Mouse (Mus musculus) cerebellum, postnatal 10 days (tissue): ENCODE results near the gene Trp53i13.

Experiments used
- DNase-seq, 2 experiments: peaks; one replicate each; pipeline ENCODE4 v3.0.0; 2021; ENCODE audit warnings: mixed read lengths in 2 of 2

The Trp53i13 gene

DNA sequence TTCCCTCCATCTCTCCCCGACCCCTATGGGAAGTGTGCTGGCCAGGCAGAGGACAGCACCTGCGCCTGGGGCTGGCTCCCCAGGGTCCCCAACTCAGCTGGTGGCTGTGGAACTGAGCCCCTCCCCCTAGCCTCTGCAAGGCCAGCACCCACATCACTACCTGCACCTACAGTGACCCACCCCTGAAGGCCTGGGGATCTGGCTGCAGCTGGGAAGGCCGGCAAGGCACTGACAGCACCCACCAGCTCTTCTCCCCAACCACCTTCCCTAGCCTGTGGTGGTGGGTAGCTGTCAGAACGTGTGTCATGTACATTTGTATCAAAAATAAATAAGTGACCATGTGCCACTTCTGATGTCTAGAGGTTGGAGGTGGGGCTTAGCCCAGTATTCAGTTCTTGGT is 8.4 kb downstream of the Trp53i13 start:
- DNase-seq = peak; percentile 24 to 32

DNA sequence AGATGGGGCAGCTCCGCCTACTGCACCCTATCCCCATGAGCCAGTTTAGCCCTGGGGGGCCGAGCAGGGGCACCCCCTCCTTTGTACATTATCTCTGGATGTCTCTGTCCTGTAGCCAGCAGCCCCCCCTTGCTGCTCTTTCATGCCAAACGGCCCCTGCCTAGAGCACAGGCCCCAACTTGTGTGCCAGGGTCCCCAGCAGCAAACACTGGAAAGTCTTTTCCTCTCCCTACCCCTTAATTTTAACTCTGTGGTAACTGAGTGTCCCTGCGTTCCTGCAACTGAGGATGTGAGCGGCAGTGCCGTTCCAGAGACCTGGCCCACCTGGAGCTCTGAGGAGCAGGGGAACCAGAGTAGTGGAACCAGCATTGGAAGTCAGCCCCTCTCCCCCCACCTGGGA is 8.8 kb downstream of the Trp53i13 start:
- DNase-seq = peak in 1 of 2 experiments; percentile 16

DNA sequence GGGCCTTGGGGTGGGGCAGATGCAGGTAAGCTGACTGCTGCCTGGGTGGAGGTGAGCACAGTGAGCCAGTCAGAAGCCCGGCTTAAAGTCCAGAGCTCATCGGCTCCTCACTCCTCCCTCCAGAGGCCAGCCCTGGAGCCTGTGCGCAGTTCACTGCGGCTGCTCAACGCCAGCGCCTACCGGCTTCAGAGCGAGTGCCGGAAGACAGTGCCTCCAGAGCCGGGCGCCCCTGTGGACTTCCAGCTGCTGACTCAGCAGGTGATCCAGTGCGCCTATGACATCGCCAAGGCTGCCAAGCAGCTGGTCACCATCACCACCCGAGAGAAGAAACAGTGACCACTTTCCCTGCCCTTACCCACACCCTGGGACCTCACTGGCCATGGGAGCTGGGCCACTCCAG is 9.5 kb downstream of the Trp53i13 start:
- DNase-seq = no peak

DNA sequence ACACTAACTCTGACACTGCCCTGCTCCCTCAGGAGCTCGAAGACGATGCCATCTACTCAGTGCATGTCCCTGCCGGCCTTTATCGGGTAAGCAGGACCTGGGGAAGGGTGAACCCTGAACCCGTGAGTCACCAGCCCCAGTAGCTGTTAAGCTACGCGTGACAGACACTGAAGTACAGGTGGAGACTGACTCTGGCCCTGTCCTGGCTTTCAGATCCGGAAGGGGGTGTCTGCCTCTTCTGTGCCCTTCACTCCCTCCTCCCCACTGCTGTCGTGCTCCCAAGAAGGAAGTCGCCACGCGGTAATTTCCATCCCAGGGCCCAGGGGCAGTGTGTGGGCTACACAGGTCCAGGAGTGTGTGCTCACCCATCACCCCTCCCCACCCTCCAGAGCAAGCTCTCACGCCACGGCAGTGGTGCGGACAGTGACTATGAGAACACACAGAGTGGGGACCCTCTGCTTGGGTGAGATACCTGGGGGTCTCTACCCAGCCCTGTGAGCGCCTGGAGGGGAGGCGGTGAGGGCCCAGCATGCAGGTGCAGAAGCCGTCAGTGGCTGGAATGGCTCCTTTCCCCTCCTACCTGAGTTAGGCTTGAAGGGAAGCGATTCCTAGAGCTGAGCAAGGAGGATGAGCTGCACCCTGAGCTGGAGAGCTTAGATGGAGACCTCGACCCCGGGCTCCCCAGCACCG is 10.3 kb downstream of the Trp53i13 start:
- no peak for DNase-seq

DNA sequence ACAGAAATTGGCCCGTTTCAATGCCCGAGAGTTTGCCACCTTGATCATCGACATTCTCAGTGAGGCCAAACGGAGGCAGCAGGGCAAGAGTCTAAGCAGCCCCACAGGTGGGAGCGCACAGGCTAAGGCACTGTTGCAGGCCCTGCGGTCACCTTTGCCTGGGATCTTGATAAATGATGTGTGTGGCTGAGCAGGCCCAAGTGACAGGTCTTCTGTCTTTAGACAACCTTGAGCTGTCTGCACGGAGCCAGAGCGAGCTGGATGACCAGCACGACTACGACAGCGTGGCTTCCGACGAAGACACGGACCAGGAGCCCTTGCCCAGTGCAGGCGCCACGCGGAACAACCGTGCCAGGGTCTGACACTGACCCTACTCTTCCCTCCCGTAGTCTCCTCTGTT is 11.4 kb downstream of the Trp53i13 start:
- DNase-seq = no peak

DNA sequence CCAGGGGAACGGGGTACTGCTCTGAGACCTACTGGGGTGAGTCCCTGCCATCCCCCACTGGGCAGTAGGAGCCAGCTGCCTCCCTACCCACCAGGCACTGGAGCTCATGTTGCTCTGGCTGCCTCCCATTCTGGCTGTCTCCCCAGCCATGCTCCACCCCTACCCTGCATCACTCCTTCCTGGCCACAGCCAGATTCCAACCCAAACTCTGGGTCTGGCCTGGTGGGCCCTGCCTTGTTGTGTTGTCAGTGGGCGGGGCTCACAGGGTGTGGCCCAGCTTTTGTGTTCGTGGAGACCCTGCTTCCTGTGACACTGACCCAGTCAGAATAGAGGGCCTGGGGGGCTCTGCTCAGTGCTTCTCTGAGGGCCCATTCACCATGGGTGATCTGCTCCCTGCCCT is 12.3 kb downstream of the Trp53i13 start:
- peak in 1 of 2 experiments; percentile 20 for DNase-seq

DNA sequence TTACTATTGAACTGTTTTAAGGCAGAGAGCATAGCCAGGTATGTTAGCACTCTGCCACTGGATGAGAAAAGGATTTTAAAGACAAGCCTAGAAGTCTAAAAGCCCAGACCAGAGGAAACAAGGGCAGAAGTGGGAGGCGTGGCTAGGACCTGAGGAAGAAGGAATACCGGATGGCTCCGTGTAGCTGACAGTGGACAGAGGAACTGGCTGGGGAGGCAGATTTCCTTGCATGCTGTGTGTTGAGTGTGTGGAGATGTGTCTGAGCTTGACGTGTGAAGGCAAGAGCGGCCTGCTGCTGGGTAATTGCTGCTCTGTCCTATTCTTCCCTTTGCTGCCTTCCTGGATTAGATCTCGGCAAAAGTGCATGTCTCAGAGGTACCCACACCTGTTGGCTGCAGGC is 13.3 kb downstream of the Trp53i13 start:
- no peak for DNase-seq

DNA sequence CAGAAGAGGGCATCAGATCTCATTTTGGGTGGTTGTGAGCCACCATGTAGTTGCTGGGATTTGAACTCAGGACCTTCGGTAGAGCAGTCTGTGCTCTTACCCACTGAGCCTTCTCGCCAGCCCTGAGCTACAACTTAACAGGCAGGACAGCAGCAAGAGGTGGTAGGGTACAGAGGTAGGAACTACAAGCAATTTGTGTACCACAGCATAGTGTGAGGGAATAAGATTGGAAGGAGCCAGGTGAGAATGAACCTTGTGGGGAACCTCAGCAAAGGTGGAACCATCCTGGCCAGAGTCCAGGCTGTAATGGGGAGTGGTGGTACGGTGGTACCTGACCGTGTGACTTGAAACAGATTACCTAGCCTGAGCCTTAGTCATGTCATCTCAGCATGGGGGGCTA is 13.8 kb downstream of the Trp53i13 start:
- no peak for DNase-seq

DNA sequence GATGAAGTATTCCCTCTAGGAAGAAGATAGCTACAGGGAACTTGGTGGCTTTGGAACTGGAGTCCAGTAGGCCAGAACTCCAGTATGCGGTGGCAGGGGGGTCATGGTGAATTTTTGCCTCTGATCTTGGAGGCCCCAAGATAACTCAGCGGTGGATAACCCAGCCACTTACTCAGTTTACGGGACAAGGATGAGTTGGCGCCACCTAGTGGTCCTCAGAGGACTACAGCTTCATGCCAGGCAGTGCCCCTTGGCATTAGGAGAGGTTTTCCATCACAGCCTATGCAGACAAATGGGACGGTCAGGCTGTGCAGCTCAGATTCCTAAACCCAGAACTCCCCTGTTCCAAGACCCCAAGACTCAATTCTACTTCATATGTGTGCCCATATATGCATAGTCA is 14.4 kb downstream of the Trp53i13 start:
- peak; percentile 89 to 90 for DNase-seq

DNA sequence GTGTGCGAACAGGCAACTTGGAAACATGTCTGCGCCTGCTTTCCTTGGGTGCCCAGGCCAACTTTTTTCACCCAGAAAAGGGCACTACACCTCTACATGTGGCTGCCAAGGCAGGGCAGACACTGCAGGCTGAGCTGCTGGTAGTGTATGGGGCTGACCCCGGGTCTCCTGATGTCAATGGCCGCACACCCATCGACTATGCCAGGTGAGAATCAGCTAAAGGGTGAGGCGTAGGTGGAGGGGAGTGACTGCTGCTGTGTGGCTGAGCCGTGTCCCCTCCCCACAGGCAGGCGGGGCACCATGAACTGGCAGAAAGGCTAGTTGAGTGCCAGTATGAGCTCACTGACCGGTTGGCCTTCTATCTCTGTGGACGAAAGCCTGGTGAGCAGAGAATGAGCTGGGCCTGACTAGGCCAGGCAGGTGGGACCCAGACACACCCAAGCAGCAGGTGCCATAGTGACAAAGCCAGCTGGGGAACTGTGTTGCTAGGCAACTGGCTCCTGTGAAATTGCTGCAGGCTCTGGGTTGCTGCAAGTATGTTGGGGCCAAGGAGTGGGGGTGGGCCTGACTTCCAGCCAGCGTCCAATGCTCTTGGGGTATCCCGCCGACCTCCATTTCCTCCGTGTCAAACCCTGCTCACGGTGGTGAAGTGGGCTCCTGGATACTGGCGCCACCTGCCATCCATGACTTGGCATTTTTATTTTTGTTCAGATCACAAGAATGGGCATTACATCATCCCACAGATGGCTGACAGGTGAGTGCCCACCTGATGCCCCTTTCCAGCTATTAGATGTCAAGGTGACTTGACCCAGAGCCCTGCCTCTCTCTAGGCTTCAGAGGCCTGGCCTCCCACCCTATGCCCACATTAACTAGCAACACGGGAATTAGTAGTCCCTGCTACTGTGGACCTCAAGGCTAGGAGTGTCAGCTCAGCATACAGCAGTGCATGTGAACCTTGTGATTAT is 15.1 kb downstream of the Trp53i13 start:
- DNase-seq = peak in 1 of 2 experiments; percentile 55

DNA sequence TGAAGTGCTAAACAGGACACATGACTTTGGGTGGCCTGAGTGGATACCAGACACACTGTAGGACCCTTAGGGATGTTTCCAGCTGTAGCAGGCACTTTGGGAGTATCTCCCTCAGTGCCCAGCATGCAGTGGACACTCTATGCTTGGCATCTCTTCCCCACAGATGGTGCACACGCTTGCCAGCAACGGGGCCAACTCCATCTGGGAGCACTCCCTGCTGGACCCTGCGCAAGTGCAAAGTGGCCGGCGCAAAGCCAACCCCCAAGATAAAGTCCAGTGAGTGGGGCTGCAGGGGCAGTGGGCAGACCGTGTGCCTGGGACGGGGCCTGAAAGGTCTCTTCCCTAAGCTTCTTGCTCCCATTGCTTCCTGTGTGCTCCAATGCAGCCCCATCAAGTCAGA is 16.4 kb downstream of the Trp53i13 start:
- peak; percentile 87 to 92 for DNase-seq

DNA sequence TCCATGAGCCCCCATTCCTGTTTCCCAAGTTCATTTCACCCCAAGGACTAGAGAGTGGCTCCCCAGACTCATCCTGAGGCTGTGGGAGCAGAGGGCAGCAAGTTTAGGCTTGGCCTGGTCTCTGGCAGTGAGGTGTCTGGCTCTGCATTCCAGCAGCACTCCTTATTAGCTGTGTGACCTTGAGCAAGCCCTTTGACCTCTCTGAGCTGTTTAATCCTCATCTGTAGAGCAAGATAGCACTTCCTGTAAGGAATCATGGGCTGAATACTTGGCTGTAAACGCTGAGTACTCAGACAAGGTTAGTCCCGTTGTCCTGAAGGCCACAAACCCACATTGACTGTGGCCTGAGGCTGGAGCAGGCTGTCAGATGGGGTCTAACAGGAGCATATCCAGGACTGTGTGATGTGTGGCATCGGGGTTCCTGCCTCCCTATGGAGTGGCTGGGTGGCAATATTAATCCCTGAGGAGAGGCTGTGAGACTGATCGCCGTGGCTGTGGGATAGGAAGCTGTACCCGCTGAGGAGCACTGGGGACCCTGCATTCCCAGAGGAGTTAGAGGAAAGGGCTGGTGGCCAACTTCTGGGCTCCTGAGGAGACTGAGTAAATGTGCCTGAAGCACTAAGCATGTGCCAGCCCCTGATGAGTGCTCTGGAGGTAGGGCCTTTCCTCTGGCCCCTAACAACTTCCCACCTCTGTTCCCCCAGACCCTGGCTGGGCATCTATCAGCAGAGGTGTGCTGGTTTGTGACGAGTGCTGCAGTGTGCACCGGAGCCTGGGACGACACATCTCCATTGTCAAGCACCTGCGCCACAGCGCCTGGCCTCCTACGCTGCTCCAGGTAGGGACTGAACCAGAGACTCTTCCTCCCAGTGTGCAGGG is 17.3 kb downstream of the Trp53i13 start:
- DNase-seq = peak in 1 of 2 experiments; percentile 47

DNA sequence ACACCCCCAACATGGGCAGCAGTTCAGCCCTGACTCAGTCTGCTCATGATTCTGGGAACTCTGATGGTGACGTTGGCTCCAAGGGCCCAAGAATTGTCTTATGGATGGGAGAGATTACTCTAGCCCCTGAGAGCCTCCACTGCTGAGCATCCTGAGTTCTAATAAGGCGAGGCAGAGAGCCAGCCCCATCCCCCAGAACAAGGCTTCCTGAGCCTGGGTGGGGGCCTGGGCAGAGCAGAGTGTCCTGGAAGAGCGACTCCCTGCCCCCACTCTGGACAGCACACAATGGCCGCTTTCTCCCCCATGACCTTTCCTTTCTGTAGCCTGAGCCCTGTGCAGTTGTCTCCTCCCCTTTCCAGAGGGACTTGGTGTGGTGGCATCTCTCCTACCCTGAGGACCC is 17.9 kb downstream of the Trp53i13 start:
- peak in 1 of 2 experiments; percentile 40 for DNase-seq

DNA sequence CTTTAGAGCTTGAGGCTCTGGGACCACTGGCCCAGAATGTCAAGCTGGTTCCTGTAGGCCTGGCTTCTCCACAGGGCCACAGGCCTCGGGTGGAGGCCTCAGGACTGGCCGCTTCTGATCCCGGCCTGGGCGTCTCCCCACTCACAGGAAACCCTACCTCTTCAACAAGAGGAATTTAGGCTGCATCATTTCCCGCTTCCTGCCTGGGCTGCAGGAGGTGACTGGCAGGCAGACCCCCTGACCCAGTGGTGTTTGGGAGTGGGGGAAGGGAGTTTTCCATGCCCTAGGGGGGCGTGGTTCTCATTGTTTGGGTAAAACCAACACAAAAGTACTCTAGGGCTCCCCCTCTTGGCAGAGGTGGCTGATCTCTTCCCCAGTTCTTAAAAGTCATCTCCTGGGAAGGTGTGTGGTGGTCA is 18.4 kb downstream of the Trp53i13 start:
- peak; percentile 71 to 74 for DNase-seq

DNA sequence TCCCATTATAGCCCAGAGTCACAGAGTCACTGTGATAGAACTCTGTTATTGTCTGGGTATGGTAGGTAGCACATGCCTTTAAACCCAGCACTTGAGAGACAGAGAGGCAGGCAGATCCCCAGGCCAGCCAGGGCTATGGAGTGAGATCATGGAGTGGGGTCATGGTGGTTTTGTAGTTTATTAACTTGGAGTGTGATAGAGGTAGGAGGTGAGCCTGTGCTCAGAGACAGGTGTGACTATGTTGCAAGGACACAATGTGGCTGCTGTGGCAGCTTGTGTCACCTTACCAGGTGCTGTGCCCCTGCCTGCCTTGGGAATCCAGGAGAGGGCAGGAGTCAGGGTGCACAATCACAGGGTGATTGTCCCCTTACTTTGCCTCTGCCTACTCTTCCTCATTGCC is 20.3 kb downstream of the Trp53i13 start:
- DNase-seq = no peak

DNA sequence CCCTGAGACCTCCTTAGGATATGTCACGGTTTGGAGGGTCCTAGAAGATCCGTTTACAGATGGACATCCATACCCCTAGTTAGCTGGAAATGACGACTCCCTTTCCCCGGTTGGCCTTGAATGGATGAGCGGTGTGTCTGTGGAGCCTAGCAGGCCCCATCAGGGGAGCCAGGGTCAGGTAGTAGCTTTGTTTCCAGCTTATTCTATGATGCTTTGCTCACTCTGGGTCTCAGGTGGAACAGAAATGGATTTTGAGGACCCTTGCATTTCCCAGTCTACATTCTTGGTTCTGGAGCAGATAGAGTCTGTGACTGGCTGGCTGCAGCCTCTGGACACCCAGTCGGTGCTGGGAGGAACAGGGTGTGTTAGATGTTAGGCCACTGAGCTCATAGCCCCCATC is 21.0 kb downstream of the Trp53i13 start:
- DNase-seq = no peak

DNA sequence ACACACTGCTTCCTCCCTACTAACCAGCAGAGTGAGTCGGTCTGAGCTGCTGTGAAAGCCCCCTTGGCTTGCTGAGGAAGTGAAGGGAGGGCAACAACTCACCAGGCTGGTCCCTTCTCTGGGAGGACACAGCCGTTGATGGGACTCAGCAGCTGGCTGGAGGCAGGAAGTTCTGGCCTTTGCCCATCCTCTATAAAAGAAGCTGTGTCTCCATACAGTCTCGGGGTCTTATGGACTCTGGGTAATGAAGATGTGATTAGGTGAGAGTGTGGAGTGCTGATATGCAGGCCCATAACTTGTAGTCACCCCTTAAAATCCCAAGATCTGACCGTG is 21.5 kb downstream of the Trp53i13 start:
- DNase-seq = no peak

DNA sequence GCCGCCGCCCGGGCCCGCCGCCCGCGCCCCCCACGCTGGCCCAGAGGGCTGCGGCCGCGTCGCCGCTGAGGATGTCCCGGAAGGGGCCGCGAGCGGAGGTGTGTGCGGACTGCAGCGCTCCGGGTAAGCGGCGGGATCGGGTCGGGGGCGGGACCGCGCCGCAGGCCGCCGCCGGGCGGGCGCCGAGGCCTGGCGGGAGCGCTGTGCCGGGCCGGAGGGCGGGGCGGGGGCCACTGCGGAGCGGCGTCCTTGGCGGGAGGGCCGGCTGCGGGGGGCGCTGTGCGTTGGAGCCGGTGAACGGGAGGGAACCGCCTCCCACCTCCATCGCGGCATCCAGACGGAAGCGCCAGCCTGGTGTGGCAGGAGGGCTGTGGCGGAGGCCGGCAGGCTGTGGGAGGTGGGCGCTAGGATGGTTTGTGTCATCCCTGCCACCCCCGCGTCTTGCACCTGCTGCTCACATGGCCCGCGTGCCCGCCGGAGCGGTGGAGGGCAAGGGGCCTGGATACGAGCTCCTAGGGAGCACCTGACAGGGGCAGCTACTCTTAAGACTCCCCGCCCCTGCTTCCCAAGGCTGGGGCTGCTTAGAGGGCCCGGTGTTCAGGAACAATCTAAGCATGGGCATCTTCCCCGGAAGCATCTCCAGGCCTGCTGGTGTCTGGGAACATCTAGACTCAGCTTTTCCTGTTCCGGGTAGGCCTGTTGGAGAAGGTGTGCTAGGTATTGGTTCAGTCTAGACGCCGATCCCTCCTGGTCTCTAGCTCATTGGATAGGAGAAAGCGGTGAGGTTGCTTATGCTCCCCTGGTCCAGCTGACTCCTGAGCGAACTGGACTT is 22.1 kb downstream of the Trp53i13 start, which contains the start of gene Git1:
Gene Git1, plus strand, starts transcription at position 51 of the 832 bp plus-strand sequence.
- DNase-seq = peak; percentile 71 to 76

DNA sequence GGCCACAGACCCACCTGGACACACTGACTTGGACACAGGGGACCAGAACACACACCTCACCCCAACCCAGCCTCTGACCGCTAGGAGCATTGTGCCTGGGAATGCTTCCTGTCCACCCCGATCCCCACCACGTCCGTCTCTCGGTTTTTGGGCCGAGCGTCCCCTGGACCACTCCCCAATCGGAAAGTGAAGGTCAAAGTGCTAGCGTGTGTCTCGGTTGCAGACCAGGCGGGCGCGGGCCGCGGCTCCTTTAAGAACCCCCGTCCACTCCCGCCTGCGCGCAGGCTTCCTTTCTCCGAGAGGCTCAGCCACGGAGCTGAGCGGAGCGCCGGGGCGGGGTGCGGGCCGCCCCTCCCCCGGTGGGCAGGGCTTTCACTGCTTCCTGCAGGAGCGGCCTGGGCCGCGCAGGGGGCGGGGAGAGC is 22.9 kb downstream of the Trp53i13 start:
- DNase-seq = peak; percentile 93 to 98

DNA sequence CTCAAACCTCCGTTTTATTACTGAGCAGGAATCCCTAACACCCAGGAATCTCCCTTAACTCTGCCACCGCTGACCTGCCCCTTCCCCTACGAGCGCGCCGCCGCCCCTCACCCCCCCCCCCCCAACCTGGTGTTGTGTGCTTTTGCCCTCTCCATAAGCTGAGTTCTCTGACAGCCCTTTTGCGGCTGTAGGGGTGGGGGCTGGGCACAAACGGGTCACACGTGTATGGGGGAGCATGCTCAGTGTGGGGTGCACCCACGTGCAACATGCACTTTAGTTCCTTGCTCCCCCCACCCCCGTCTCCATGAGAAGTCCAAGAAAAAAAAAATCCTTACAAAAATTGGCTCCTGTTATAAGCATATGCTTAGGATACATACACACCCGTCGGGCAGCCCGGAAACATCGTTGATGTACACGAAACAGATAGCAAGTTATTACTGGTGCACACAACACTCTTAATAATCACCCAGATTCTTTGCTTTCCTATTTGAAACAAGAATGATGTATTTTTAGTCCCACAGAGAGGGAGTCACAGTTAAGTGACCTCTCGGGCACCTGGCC is 23.4 kb downstream of the Trp53i13 start:
- peak; percentile 68 for DNase-seq

DNA sequence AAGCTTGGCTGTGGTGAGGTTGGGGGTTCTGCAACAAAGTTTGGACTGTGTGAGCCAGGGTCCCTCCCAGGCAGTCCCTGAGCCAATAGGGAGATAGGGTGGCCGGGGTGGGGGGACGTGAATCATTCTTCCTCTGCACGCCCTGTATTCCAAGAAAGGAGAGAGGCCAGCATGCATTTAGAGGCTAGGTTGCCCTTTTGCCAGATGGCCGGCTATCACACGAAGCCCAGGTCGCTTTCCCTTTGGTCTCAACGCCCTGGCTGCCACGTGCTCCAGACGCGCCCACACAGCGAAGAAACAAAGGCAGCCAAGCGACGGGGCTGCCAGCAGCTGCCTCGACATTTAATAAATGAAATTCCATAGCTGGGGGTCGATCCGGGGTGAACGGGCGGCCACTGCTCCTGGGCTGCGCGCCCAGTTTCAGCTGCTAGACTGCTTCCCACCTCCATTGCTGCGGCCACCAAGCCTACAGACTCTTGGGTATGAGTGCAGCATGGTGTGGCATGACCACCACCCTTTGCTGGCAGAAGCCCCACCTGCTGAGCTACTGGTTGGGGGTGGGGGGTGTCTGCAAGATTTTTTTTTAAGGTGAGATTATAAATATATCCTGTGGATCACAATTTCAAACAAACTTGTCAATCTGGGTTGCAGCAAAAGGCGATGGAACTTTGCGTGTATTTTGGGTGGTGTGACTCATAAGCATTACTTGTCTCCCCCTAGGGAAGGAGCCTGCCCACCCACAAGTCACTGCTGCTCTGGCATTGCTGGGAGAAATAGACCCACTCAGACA is 24.1 kb downstream of the Trp53i13 start:
- DNase-seq = peak; percentile 80
